Mouse (Mus musculus) stomach, postnatal 0 days (tissue): ENCODE data around the gene Faap24. TPM values are rescaled to one million over a fixed set of nuclear protein-coding genes. Genes with fewer than 3 reads are reported as not detected.

Experiments
- ATAC-seq: fragments of 200-750 bp; cut with Nextera tagmentation; 2 replicates; pipeline ENCODE4 v1.8.0; 2017; ENCODE audit not compliant: low FRiP score, low TSS enrichment
- DNase-seq: peaks from one replicate; pipeline ENCODE4 v3.0.0-alpha.2; 2016; ENCODE audit warnings: low spot score
- H3K27ac ChIP-seq: fragments of 300-500 bp; sonication (generic); replicated peaks from 2 replicates; pipeline ENCODE4 v1.5.1; 2014; ENCODE audit warnings: mild to moderate bottlenecking, control low read depth
- H3K27me3 ChIP-seq: fragments of 300-500 bp; sonication (generic); 2 replicates; pipeline ENCODE4 v1.6.1; 2014; ENCODE audit warnings: low read length; ENCODE audit not compliant: control insufficient read depth, insufficient read depth
- H3K36me3 ChIP-seq: fragments of 300-500 bp; sonication (generic); 2 replicates; pipeline ENCODE4 v1.6.1; 2014; ENCODE audit warnings: low read length, mixed read lengths; ENCODE audit not compliant: control insufficient read depth, insufficient read depth
- H3K4me1 ChIP-seq: fragments of 300-500 bp; sonication (generic); replicated peaks from 2 replicates; pipeline ENCODE4 v1.6.1; 2014; ENCODE audit warnings: antibody characterized with exemption; ENCODE audit not compliant: control insufficient read depth, insufficient read depth
- H3K4me2 ChIP-seq: fragments of 300-500 bp; sonication (generic); replicated peaks from 2 replicates; pipeline ENCODE4 v1.6.1; 2014; ENCODE audit warnings: low read depth, mild to moderate bottlenecking, control low read depth, moderate library complexity
- H3K4me3 ChIP-seq: fragments of 300-500 bp; sonication (generic); 2 replicates; pipeline ENCODE4 v1.5.1; 2014; ENCODE audit warnings: low read depth, low read length, control low read depth
- H3K9ac ChIP-seq: fragments of 300-500 bp; sonication (generic); 2 replicates; pipeline ENCODE4 v1.6.1; 2014; ENCODE audit warnings: mild to moderate bottlenecking, low read length, control low read depth, mixed read lengths
- H3K9me3 ChIP-seq: fragments of 300-500 bp; sonication (generic); 2 replicates; pipeline ENCODE4 v1.6.1; 2016; ENCODE audit warnings: low read length; ENCODE audit not compliant: control insufficient read depth
- CTCF ChIP-seq: IDR thresholded peaks from 2 replicates; pipeline ENCODE4 v1.5.1; 2016; ENCODE audit warnings: antibody characterized with exemption, low read depth, mild to moderate bottlenecking, moderate library complexity
- EP300 ChIP-seq: optimal IDR thresholded peaks from 2 replicates; pipeline ENCODE3; 2016; ENCODE audit warnings: antibody characterized with exemption
- WGBS: fragments of 180-500 bp; shearing (Covaris S2); extraction: QIAGEN DNeasy Blood & Tissue Kit; methylation state at CpG from one replicate; pipeline ENCODE4 v1.1.7; 2014; 5-methylcytosine and 5-hydroxymethylcytosine counted together
- polyA plus RNA-seq: library from polyadenylated mRNA; unstranded; fragments of >200 nt; fragmentation: Nextera tagmentation; extraction: Ambion mirVana; gene quantifications from 2 replicates; pipeline ENCODE4 v1.2.1, GENCODE M21; 2015

Gene Faap24
- polyA plus RNA-seq, 1 experiment from 2014 or later = 9.3 TPM

- Histone ChIP-seq H3K4me1 (no peaks in the 10 kb centered on the region), H3K9ac (no peak overlapping the region), H3K4me2 (no peak overlapping the region), H3K27me3 (no peaks in the 10 kb centered on the region), H3K4me3 (no peak overlapping the region), H3K9me3 (no peaks in the 10 kb centered on the region), H3K27ac (no peak overlapping the region), H3K36me3 (peaks cover 7% of the 10 kb centered on the region)
- DNase-seq (no peak), ATAC-seq (no peak)
- 74% methylated on average over 5 of the region's 5 CpGs for WGBS
- TF ChIP-seq CTCF (no peak), EP300 (no peak)
Measured at GRCm38 (mm10) chr7:35415226-35415625, 18.6 kb upstream of the Faap24 start.

DNA sequence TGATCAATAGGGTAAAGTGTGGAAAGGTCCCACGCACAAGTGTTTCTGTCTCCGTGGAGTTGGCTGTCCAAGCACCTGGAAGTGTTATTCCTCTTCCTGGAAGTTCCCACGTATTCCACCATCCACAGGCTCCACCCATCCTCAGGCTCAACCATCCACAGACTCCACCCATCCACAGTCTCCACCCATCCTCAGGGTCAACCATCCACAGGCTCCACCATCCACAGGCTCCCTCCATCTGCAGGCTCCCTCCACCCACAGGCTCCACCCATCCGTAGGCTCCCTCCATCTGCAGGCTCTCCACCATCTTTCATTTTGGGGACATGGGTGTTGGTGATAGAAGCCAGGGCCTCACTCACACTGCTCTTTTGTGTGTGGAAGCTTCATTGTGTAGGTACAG is 4.5 kb upstream of the Faap24 start:
- no peak overlapping the region for H3K27ac ChIP-seq
- H3K4me3 ChIP-seq = no peak overlapping the region
- TF ChIP-seq EP300 = no peak
- TF ChIP-seq CTCF = no peak
- H3K9me3 ChIP-seq = no peaks in the 10 kb centered on the region
- WGBS = 85% methylated on average over 4 of the region's 4 CpGs
- no peak overlapping the region for H3K4me2 ChIP-seq
- ATAC-seq (no peak), DNase-seq (no peak)
- H3K4me1 ChIP-seq = peaks cover 2% of the 10 kb centered on the region; the same call in 1 of the 2 replicates
- peaks cover 9% of the 10 kb centered on the region for H3K36me3 ChIP-seq
- H3K27me3 ChIP-seq = no peaks in the 10 kb centered on the region
- no peak overlapping the region for H3K9ac ChIP-seq

DNA sequence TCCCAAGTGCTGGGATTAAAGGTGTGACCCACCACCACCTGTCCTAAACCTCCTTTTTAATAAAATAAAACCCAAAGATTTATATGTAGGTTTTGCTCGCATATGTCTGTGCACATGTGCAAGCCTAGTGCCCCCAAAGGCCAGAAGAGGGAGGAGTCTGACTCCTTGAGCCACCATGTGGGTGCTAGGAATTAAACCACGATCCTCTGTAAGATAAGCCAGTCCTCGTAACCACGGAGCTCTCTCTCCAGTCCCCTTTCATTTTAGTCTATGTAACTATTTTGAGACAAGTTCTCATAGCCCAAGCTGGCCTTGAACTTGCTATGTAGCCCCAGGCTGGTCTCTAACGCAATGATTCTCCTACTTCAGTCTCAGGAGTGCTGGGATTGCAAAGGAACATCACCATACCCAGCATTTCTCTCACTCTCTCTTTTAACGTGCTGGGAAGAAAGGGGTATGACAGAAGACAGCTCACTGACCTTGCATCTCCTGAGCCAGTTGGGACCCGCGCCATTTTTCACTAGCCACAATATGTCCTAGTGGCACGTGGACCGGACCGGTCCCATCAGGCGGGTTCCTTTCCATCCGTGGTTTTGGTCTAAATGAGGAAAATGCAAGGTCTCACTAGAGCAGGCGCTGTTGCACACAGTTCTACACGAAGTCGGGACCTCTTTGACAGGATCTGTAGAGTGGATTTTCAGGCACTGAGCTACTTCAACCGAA is 741 bp downstream of the Faap24 start:
- no peaks in the 10 kb centered on the region for H3K9me3 ChIP-seq
- H3K27me3 ChIP-seq = no peaks in the 10 kb centered on the region
- H3K4me2 ChIP-seq = peak overlapping the region; percentile 68
- H3K36me3 ChIP-seq = peaks cover 3% of the 10 kb centered on the region; the same call in 1 of the 2 replicates
- H3K4me1 ChIP-seq = peaks cover 2% of the 10 kb centered on the region
- H3K9ac ChIP-seq = peak overlapping the region; percentile 65
- ATAC-seq (no peak), DNase-seq (peak; percentile 26)
- H3K4me3 ChIP-seq = peak overlapping the region; percentile 71
- no peak overlapping the region for H3K27ac ChIP-seq
- WGBS = 9% methylated on average over 17 of the region's 17 CpGs
- TF ChIP-seq EP300 (no peak), CTCF (no peak)

DNA sequence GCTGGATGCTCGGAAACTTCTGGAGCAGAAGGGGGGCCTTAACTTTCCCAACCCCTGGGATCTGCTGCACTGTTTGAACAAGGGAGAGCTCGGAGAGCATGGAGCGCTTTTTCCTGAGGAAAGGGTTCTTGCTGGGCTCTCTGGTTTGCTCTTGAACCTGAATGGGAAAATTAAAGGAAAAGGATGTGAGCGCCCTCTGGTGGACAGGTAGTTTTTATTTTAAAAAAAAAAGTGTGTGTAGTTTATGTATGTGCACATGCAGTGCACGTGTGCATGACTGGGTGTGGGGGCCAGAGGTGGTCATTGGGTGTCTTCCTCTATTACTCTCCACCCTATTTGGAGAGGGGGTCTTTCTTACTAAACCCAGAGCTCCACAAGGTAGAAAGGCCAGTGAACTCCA is 3.7 kb downstream of the Faap24 start:
- Histone ChIP-seq H3K4me2 (no peak overlapping the region), H3K4me1 (peaks cover 2% of the 10 kb centered on the region), H3K9ac (no peak overlapping the region), H3K4me3 (no peak overlapping the region), H3K27me3 (no peaks in the 10 kb centered on the region), H3K9me3 (no peaks in the 10 kb centered on the region), H3K27ac (no peak overlapping the region), H3K36me3 (no peaks in the 10 kb centered on the region)
- ATAC-seq (no peak), DNase-seq (peak; percentile 61)
- TF ChIP-seq CTCF = peak; percentile 69
- TF ChIP-seq EP300 = no peak
- WGBS = 44% methylated on average over 5 of the region's 5 CpGs

GRCm38 (mm10) chr7:35388694-35389093 is 7.9 kb downstream of the Faap24 start:
- no peak for DNase-seq
- WGBS = 31% methylated on average over 6 of the region's 6 CpGs
- TF ChIP-seq CTCF (no peak), EP300 (no peak)
- H3K4me2 ChIP-seq = no peak overlapping the region
- H3K4me3 ChIP-seq = no peak overlapping the region
- no peaks in the 10 kb centered on the region for H3K27me3 ChIP-seq
- no peaks in the 10 kb centered on the region for H3K9me3 ChIP-seq
- no peaks in the 10 kb centered on the region for H3K36me3 ChIP-seq
- H3K4me1 ChIP-seq = no peaks in the 10 kb centered on the region
- no peak overlapping the region for H3K27ac ChIP-seq
- H3K9ac ChIP-seq = no peak overlapping the region
- ATAC-seq = no peak

DNA sequence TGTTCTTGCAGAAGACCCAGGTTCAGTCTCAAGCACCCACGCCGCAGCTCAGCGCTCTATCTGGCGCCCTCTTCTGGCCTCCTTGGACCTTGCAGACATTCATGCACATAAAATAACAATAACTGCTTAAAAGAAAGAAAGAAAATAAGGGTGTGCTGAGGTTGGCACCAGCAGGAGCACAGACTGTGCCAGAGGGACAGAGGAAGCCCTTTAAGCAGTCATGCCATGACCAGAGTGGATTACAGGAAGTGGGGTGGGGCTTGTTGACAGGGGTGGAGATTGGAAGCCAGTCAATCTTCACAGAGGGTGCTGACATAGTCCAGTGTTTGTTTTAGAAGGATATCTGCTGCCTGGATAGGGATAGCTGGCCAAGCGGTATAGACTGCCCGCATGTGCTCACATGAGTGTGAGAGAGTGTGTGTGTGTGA is 10.1 kb downstream of the Faap24 start:
- H3K27ac ChIP-seq = peak overlapping the region; percentile 56; the same call in 1 of the 2 replicates
- WGBS = 61% methylated on average over 6 of the region's 6 CpGs
- H3K4me2 ChIP-seq = no peak overlapping the region
- no peaks in the 10 kb centered on the region for H3K36me3 ChIP-seq
- no peak overlapping the region for H3K4me3 ChIP-seq
- no peak overlapping the region for H3K9ac ChIP-seq
- H3K27me3 ChIP-seq = no peaks in the 10 kb centered on the region
- no peak for TF ChIP-seq EP300
- TF ChIP-seq CTCF = peak; percentile 67
- no peaks in the 10 kb centered on the region for H3K4me1 ChIP-seq
- no peaks in the 10 kb centered on the region for H3K9me3 ChIP-seq
- DNase-seq (peak; percentile 75), ATAC-seq (peak; percentile 91)
